Mouse (Mus musculus) kidney, postnatal 0 days (tissue): ENCODE data around the gene Ttc30a2. TPM values are rescaled to one million over a fixed set of nuclear protein-coding genes. Genes with fewer than 3 reads are reported as not detected.
"Not testable (repeated sequence)": the region's sequence is repeated elsewhere in the genome, so short reads cannot be mapped to it uniquely, and the experiment has no call there.

Experiments
- ATAC-seq: fragments of 200-750 bp; cut with Nextera tagmentation; replicated peaks from 2 replicates; pipeline ENCODE4 v1.8.0; 2017; ENCODE audit warnings: low read depth, moderate number of reproducible peaks, moderate TSS enrichment, moderate library complexity; ENCODE audit not compliant: low FRiP score
- DNase-seq: peaks from one replicate; pipeline ENCODE4 v3.0.0-alpha.2; 2016; ENCODE audit warnings: low spot score
- H3K27ac ChIP-seq: fragments of 300-500 bp; sonication (generic); 2 replicates; pipeline ENCODE4 v1.5.1; 2014; ENCODE audit warnings: mild to moderate bottlenecking
- H3K27me3 ChIP-seq: fragments of 300-500 bp; sonication (generic); 2 replicates; pipeline ENCODE4 v1.6.1; 2014; ENCODE audit warnings: low read length, mixed read lengths; ENCODE audit not compliant: insufficient read depth
- H3K36me3 ChIP-seq: fragments of 300-500 bp; sonication (generic); 2 replicates; pipeline ENCODE4 v1.6.1; 2014; ENCODE audit warnings: low read length, mixed read lengths; ENCODE audit not compliant: insufficient read depth
- H3K4me1 ChIP-seq: fragments of 300-500 bp; sonication (generic); replicated peaks from 2 replicates; pipeline ENCODE4 v1.6.1; 2014; ENCODE audit warnings: antibody characterized with exemption, low read length, mixed read lengths; ENCODE audit not compliant: insufficient read depth
- H3K4me2 ChIP-seq: fragments of 300-500 bp; sonication (generic); 2 replicates; pipeline ENCODE4 v1.6.1; 2014; ENCODE audit warnings: mild to moderate bottlenecking, low read length, moderate library complexity, mixed read lengths
- H3K4me3 ChIP-seq: fragments of 300-500 bp; sonication (generic); replicated peaks from 2 replicates; pipeline ENCODE4 v1.5.1; 2014; ENCODE audit warnings: low read depth, low read length
- H3K9ac ChIP-seq: fragments of 300-500 bp; sonication (generic); 2 replicates; pipeline ENCODE4 v1.6.1; 2014; ENCODE audit warnings: low read depth, low read length
- H3K9me3 ChIP-seq: fragments of 300-500 bp; sonication (generic); replicated peaks from 2 replicates; pipeline ENCODE4 v1.6.1; 2016; ENCODE audit warnings: low read length, inconsistent platforms, mixed read lengths
- CTCF ChIP-seq: IDR thresholded peaks from 2 replicates; pipeline ENCODE4 v1.5.1; 2016; ENCODE audit warnings: antibody characterized with exemption, low read depth, mild to moderate bottlenecking, moderate library complexity
- WGBS: fragments of 180-500 bp; shearing (Covaris S2); extraction: QIAGEN DNeasy Blood & Tissue Kit; methylation state at CpG from one replicate; pipeline ENCODE4 v1.1.7; 2014; 5-methylcytosine and 5-hydroxymethylcytosine counted together
- polyA plus RNA-seq: library from polyadenylated mRNA; unstranded; fragments of >200 nt; fragmentation: Nextera tagmentation; extraction: Ambion mirVana; gene quantifications from 2 replicates; pipeline ENCODE4 v1.2.1, GENCODE M21; 2015

Gene Ttc30a2
- polyA plus RNA-seq, 1 experiment from 2014 or later: 0.51 TPM

GRCm38 (mm10) chr2:75983091-75983490 is 5.1 kb upstream of the Ttc30a2 start:
- Histone ChIP-seq H3K27me3 (no peaks in the 10 kb centered on the region), H3K4me1 (no peaks in the 10 kb centered on the region), H3K4me2 (no peak overlapping the region), H3K27ac (no peak overlapping the region), H3K9me3 (no peaks in the 10 kb centered on the region), H3K4me3 (no peak overlapping the region), H3K36me3 (no peaks in the 10 kb centered on the region), H3K9ac (no peak overlapping the region)
- TF ChIP-seq CTCF: no peak
- WGBS: 96% methylated on average over 3 of the region's 3 CpGs
- DNase-seq: no peak
- ATAC-seq: no peak

GRCm38 (mm10) chr2:75982626-75983025 is 4.7 kb upstream of the Ttc30a2 start:
- H3K27me3 ChIP-seq: no peaks in the 10 kb centered on the region
- no peaks in the 10 kb centered on the region for H3K36me3 ChIP-seq
- no peak overlapping the region for H3K4me3 ChIP-seq
- H3K9ac ChIP-seq: no peak overlapping the region
- no peak overlapping the region for H3K4me2 ChIP-seq
- no peaks in the 10 kb centered on the region for H3K4me1 ChIP-seq
- ATAC-seq: no peak
- no peak for DNase-seq
- H3K27ac ChIP-seq: no peak overlapping the region
- no peaks in the 10 kb centered on the region for H3K9me3 ChIP-seq
- TF ChIP-seq CTCF: 0 out of 2 replicates have a peak, but pooled peaks have one; percentile 4
- WGBS: 96% methylated on average over 4 of the region's 4 CpGs

- not testable (repeated sequence) for H3K27me3 ChIP-seq, H3K9me3 ChIP-seq, H3K36me3 ChIP-seq, H3K4me1 ChIP-seq
- H3K27ac ChIP-seq: peak within 1 kb of the TSS; percentile 74
- WGBS: 3% methylated on average over 29 of the region's 34 CpGs
- peak within 1 kb of the TSS; percentile 38 for H3K4me3 ChIP-seq
- H3K4me2 ChIP-seq: peak within 1 kb of the TSS; percentile 48
- peak within 1 kb of the TSS; percentile 53 for H3K9ac ChIP-seq
- ATAC-seq (peak; percentile 68), DNase-seq (peak; percentile 94)
Observed at GRCm38 (mm10) chr2:75981440-75982081, 3.6 kb upstream of the Ttc30a2 start, which contains the start of gene Ttc30a1. Ttc30a1 (minus strand) TSS chr2:75981967.

GRCm38 (mm10) chr2:75980933-75981439 is 3.0 kb upstream of the Ttc30a2 start:
- DNase-seq, H3K9ac ChIP-seq, H3K4me3 ChIP-seq, H3K36me3 ChIP-seq, H3K27ac ChIP-seq, H3K27me3 ChIP-seq, ATAC-seq, H3K9me3 ChIP-seq, H3K4me1 ChIP-seq: not testable (repeated sequence)
- WGBS: 97% methylated on average over 13 of the region's 13 CpGs
- H3K4me2 ChIP-seq: peak overlapping the region; percentile 48

GRCm38 (mm10) chr2:75976070-75976469 is 1.9 kb downstream of the Ttc30a2 start:
- 72% methylated on average over 2 of the region's 2 CpGs for WGBS
- peak; percentile 77 for DNase-seq
- ATAC-seq: not testable (repeated sequence)

GRCm38 (mm10) chr2:75974131-75974530 is 3.8 kb downstream of the Ttc30a2 start:
- Histone ChIP-seq H3K27ac (no peak overlapping the region), H3K36me3 (no peaks in the 10 kb centered on the region), H3K4me3 (no peak overlapping the region), H3K27me3 (no peaks in the 10 kb centered on the region), H3K4me2 (no peak overlapping the region), H3K9ac (no peak overlapping the region), H3K4me1 (no peaks in the 10 kb centered on the region), H3K9me3 (no peaks in the 10 kb centered on the region)
- ATAC-seq (no peak), DNase-seq (no peak)
- 65% methylated on average over 9 of the region's 9 CpGs for WGBS
- TF ChIP-seq CTCF: no peak

More at GRCm38 (mm10) chr2:75976070-75976469, 1.9 kb downstream of the Ttc30a2 start:
- not testable (repeated sequence) for H3K4me3 ChIP-seq, H3K36me3 ChIP-seq, H3K4me2 ChIP-seq, H3K27ac ChIP-seq, H3K9ac ChIP-seq, H3K4me1 ChIP-seq, H3K9me3 ChIP-seq, H3K27me3 ChIP-seq
